Mouse (Mus musculus) layer of hippocampus, postnatal 25 days (tissue): ENCODE data around the gene Smg6. TPM values are rescaled to one million over a fixed set of nuclear protein-coding genes. Genes with fewer than 3 reads are reported as not detected.
A peak's percentile ranks its signal among the peaks of the same experiment; 100 is the strongest.

Experiments used
- DNase-seq, 2 experiments: peaks; one replicate each; pipeline ENCODE4 v3.0.0; 2022; ENCODE audit warnings: mixed read lengths in 2 of 2, low spot score in 1 of 2; ENCODE audit errors: extremely low spot score in 1 of 2
- total RNA-seq, 2 experiments: library from RNA; stranded (reverse); gene quantifications; 2 replicates each; pipeline ENCODE4 v1.2.3; 2021

The Smg6 gene
- total RNA-seq, 2 experiments from 2014 or later: 27.9 to 31.2 TPM

GRCm38 (mm10) chr11:74926388-74927005, 874 bp downstream of the Smg6 start:
- DNase-seq: no peak

GRCm38 (mm10) chr11:74927236-74927725, 1.7 kb downstream of the Smg6 start:
- no peak for DNase-seq

GRCm38 (mm10) chr11:74929111-74929510, 3.5 kb downstream of the Smg6 start:
- no peak for DNase-seq

- DNase-seq: no peak
These were observed 4.8 kb downstream of the Smg6 start for GRCm38 (mm10) chr11:74930391-74930790.

- no peak for DNase-seq
These were observed 20.7 kb downstream of the Smg6 start for GRCm38 (mm10) chr11:74946348-74946747.

GRCm38 (mm10) chr11:74954901-74955300, 29.3 kb downstream of the Smg6 start:
- DNase-seq: no peak

- no peak for DNase-seq
These were observed 30.4 kb downstream of the Smg6 start for GRCm38 (mm10) chr11:74956006-74956405.

GRCm38 (mm10) chr11:74957600-74957999, 32.0 kb downstream of the Smg6 start:
- no peak for DNase-seq

GRCm38 (mm10) chr11:74959501-74959900, 33.9 kb downstream of the Smg6 start:
- DNase-seq: no peak

- no peak for DNase-seq
These were observed 34.5 kb downstream of the Smg6 start for GRCm38 (mm10) chr11:74960031-74960551.

- no peak for DNase-seq
These were observed 36.3 kb downstream of the Smg6 start for GRCm38 (mm10) chr11:74961953-74962352.

GRCm38 (mm10) chr11:74962846-74963407, 37.3 kb downstream of the Smg6 start:
- no peak for DNase-seq

GRCm38 (mm10) chr11:74965516-74965915, 39.9 kb downstream of the Smg6 start:
- DNase-seq: no peak

- DNase-seq: no peak
These were observed 47.9 kb downstream of the Smg6 start for GRCm38 (mm10) chr11:74973290-74974157.

- no peak for DNase-seq
These were observed 49.0 kb downstream of the Smg6 start for GRCm38 (mm10) chr11:74974615-74975014.

GRCm38 (mm10) chr11:74976835-74977687, 51.4 kb downstream of the Smg6 start:
- no peak for DNase-seq

- peak; percentile 54 to 83 for DNase-seq
These were observed 55.8 kb downstream of the Smg6 start for GRCm38 (mm10) chr11:74981464-74981863.

GRCm38 (mm10) chr11:74982241-74982640, 56.6 kb downstream of the Smg6 start:
- no peak for DNase-seq

- no peak for DNase-seq
These were observed 62.5 kb downstream of the Smg6 start for GRCm38 (mm10) chr11:74988162-74988561.

- DNase-seq: no peak
These were observed 63.4 kb downstream of the Smg6 start for GRCm38 (mm10) chr11:74989047-74989446.
